Mouse (Mus musculus): ENCODE results near the gene Gtf3c2.

The Gtf3c2 gene

GRCm38 (mm10) chr5:31197072-31197471 is 17.1 kb upstream of the Gtf3c2 start:
- no peak for DNase-seq

- no peak for DNase-seq
Observed at GRCm38 (mm10) chr5:31196207-31196606, 16.3 kb upstream of the Gtf3c2 start.

GRCm38 (mm10) chr5:31195671-31196070 is 15.7 kb upstream of the Gtf3c2 start:
- no peak for DNase-seq

DNA sequence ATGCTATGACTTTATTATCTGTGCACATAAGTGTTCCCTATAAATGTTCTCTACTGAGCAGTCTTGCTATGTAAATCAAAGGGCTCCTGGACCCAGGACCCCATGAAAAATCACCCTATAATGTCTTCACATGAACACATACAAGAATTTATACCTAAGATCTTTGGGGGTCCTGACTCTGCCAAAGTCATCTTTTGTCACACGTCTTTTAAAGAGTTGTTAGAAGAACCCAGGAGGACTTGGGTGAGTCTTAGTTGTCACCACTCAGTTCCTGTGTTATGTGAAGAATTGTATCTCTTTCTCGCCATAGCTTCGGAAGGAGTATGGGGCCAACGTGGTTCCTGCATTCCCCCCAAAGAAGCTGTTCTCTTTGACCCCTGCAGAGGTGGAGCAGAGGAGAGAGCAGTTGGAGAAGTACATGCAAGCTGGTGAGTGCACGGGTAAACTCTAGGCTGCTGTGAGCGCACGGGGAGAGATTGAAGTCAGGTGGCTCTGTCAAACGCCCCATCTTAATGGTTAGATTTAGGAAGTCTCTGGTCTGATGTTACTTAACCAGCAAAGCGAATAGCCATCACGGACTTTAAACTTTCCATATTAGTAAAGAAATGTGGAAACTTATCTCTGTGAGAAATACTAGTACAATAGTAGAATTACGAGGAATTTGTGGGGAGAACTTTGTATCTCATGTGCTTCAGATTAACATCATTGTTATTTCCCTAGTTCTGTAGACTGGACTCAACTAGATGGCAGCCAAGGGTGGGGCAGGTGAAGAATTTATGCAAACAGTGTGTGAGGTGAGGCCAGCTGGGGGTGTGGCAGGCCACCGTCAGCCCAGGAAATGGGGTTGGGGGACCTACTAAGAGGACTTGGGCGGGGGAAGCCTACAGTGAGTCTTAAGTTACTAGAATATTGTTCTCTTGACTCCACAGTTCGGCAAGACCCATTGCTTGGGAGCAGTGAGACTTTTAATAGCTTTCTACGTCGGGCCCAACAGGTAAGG is 14.8 kb upstream of the Gtf3c2 start:
- DNase-seq, result peak in 1 of 2 experiments; percentile 11

GRCm38 (mm10) chr5:31193631-31194281 is 13.8 kb upstream of the Gtf3c2 start:
- DNase-seq, result no peak

DNA sequence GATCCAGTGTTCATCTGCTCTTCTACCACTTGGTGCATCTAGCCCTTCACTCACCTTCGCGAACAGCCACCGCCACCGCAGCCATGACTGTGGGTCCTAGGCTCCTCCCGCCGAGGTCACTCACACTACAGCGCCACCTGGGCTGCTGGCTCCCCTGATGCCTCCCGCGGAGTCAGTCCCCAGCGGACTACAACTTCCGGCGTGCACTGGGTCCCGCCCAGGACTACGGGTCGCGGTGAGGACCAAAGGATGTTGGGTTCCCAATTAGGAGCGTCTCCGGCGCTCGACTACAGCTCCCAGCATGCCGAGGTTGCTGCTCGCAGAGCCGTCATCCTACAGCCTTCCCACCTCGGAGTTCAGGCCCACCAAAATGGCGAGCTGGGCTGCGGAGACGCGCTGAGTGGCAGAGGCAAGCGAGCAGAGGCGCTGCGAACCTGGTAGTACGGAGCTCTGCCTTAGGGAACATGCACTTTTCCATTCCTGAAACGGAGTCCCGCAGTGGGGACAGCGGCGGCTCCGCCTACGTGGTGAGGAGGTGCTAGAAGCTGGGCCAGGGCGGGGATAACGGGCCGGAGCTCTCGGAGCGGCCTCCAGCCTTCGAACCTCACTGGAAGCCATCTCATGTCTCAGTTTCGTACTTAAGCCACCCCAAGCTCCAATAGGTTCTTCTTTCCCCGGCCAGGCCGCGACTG is 13.1 kb upstream of the Gtf3c2 start, which contains the start of the genes Snx17 and Eif2b4:
TSS of gene Snx17 (plus strand) at position 289 of the 692 bp plus-strand sequence.
TSS of gene Eif2b4 (minus strand) at position 492 of the 692 bp plus-strand sequence.
- DNase-seq, result peak; percentile 100

DNA sequence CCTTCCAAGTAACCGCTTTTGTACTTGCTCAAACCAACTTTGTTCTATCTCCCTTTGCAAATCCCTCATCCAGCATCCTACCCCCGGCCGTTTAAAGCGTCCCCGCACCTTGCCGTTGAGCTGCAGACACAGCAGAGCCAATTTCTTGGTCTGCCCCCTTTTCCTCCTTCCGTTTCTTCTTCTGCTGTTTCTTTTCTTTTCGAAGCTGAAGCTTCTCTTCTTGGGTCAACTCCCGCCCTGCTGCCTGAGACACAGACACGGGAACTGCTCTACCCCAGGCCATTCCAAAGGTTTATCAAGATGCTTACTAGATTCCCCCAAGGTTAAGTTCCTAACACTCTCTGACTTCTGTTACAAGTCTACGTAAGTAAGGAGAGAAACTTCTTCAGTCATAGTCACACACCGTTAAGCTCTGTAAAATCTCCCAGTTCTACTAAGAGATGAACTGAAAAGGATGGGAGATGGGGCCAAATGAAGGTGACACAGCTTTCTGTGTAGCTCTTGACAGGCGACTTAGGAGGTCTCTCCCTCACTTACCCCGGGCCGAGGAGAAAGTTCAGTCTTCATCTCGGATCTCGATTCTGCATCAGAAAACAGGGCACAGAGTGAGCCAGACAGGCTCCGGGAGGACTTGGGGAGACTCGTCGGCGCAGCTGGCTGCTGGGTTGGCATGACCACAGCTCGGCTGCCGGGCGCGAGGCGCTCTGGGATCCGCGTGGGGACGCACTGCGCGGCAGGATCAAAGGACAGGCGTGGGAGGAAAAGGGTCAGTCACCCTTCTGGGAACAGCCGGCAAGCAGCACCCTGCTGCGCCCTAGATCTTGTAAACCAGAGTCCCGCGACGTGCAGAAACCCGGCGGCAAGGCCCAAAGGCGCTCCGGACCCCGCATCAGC is 12.3 kb upstream of the Gtf3c2 start:
- DNase-seq, result no peak

- DNase-seq, result no peak
Observed at GRCm38 (mm10) chr5:31190201-31190600, 10.3 kb upstream of the Gtf3c2 start.

DNA sequence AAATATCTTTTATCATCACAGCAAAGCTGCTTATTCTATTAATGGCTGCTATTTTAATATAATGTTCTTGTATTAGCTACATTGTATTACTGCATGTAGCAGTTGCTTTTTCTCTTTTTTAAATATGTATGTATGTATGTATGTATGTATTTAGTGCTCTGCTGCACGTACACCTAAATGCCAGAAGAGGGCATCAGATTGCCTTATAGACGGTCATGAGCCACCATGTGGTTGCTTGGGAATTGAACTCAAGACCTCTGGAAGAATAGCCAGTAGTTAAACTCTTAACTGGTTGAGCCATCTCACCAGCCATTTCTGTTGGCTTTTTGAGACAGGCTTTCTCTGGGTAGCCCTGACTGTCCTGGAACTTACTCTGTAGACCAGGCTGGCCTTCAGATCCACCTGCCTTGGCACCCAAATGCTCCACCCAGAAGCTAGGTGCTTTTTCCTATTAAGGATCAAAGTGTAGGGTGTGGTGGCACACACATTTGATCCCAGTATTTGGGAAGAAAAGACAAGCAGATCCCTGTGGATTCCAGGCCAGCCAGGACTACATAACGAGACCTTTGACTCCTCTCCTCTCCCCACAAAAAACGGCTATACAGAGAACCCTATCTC is 8.4 kb upstream of the Gtf3c2 start:
- peak in 1 of 2 experiments; percentile 9 for DNase-seq

- DNase-seq, result no peak
Observed at GRCm38 (mm10) chr5:31183678-31184077, 3.7 kb upstream of the Gtf3c2 start.

DNA sequence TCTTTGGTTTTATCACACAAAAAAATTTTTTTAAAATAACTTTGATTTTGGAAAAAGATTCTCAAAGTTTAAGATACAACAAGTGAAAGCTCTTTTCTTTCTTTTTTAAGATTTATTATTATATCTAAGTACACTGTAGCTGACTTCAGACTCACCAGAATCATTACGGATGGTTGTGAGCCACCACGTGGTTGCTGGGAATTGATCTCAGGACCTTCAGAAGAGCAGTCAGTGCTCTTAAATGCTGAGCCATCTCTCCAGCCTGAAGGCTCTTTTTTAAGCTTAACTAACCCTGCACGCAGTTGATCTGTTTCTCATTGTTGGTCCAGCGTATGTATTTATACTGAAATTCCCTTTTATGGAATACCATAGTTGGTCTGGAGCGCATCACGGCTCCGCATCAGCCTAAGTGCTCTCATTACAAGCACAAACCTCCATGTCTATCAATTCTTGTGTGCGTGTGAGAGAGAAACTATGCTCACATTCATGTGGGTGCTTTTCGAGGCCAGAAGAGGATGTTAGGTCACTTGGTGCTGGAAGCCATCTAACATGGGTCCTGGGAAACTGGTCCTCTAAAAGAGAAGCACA is 1.3 kb upstream of the Gtf3c2 start:
- no peak for DNase-seq

DNA sequence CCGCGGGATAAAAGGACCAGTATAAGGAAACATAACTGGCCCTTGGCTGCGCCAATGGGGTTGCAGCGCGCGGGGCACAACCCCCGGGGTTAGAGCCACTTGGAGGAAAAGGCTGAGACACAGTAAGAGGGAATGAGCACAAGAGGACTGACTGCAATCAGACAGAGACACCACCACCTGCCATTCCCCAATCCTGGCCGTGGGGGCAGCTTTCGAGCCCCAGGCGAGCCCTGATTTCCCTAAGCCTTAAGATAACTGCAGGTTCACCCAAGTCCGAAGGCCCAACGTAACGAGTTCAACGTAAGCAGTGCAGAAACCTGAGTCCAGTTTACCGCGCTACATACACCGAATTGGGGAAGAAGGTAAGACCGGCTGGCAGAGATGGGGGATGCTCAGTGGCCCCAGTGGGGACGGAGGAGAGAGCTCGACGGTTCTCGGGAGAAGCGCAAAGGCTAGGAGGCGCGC is 611 bp downstream of the Gtf3c2 start:
- no peak for DNase-seq

- no peak for DNase-seq
Observed at GRCm38 (mm10) chr5:31168630-31169029, 11.3 kb downstream of the Gtf3c2 start.

- no peak for DNase-seq
Observed at GRCm38 (mm10) chr5:31164878-31165277, 15.1 kb downstream of the Gtf3c2 start.

- no peak for DNase-seq
Observed at GRCm38 (mm10) chr5:31162462-31162861, 17.5 kb downstream of the Gtf3c2 start.

GRCm38 (mm10) chr5:31154152-31154553 is 25.8 kb downstream of the Gtf3c2 start, which contains the start of gene Mpv17:
Gene Mpv17, minus strand, starts transcription at chr5:31154251.
- peak; percentile 70 to 75 for DNase-seq

DNA sequence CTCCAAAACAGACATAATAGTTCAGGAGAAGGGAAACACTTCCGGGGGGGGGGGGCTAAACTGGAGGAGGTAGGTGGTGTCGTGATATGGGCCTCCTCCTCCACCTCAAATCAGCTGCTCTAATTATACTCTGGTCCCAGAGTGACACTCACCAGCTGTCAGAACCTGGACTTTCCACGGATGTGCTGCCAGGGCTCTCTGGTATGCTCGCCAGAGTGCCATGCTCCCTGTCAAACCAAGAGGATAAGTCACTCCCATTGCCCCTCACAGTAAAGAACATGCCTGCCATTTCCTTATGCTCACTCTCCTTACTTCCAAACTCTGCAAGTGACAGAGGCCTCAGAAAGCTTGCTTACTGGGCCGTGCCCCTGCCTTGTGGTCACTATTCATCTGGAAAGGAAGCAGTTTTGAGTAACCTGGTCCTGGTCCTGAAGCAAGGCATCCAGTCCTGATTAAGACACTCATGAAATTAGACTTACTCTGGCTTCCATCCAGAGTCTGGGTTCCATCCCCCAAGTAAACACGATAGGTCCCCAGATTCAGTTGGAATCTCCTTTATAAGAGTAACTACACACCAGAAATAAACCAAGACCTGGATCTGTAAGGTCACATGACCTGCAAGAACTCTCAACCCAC is 26.3 kb downstream of the Gtf3c2 start:
- DNase-seq, result no peak

GRCm38 (mm10) chr5:31151746-31152145 is 28.2 kb downstream of the Gtf3c2 start:
- DNase-seq, result no peak

GRCm38 (mm10) chr5:31149781-31150180 is 30.2 kb downstream of the Gtf3c2 start:
- DNase-seq, result no peak

GRCm38 (mm10) chr5:31138968-31139425 is 40.9 kb downstream of the Gtf3c2 start:
- DNase-seq, result no peak
